Mouse (Mus musculus) olfactory bulb, adult 2 months (tissue): Measurements from ENCODE around the gene Rbm38.

Source experiments
- CTCF ChIP-seq: fragments of 200-500 bp; IDR thresholded peaks from 2 replicates; pipeline ENCODE4 v1.5.1; 2012; ENCODE audit warnings: low read depth, mild to moderate bottlenecking, low read length, moderate library complexity; ENCODE audit not compliant: insufficient read depth
- POLR2A ChIP-seq: fragments of 200-500 bp; IDR thresholded peaks from 2 replicates; pipeline ENCODE4 v1.6.1; 2012; ENCODE audit warnings: mild to moderate bottlenecking, low read depth, low read length, moderate library complexity; ENCODE audit not compliant: insufficient read depth

GRCm38 (mm10) chr2:173082706-173083105 is 62.4 kb downstream of the Rbm38 start:
- TF ChIP-seq CTCF = no peak
- no peak for TF ChIP-seq POLR2A
